Mouse (Mus musculus) hindbrain, embryonic 11.5 days (tissue): ENCODE measurements at regions not wholly inside any gene's neighbourhood (a gene's known extent, or its start where the extent isn't known, plus 50 kb on each side); places are given as distances from the start of the nearest gene placed in this dataset.
A peak's percentile ranks its signal among the peaks of the same experiment; 100 is the strongest.
"Not testable (repeated sequence)": the region's sequence is repeated elsewhere in the genome, so short reads cannot be mapped to it uniquely, and the experiment has no call there.

ENCODE experiments used
- ATAC-seq: fragments of 200-750 bp; cut with Nextera tagmentation; 2 replicates; pipeline ENCODE4 v1.8.0; 2017; ENCODE audit warnings: mild to moderate bottlenecking, moderate TSS enrichment, moderate library complexity; ENCODE audit not compliant: low FRiP score
- DNase-seq: peaks from one replicate; pipeline ENCODE4 v3.0.0-alpha.2; 2015; ENCODE audit warnings: low spot score
- H3K27ac ChIP-seq: fragments of 300-500 bp; sonication (generic); 2 replicates; pipeline ENCODE4 v1.5.1; 2014; ENCODE audit warnings: mild to moderate bottlenecking, low read depth, low read length
- H3K27me3 ChIP-seq: fragments of 300-500 bp; sonication (generic); 2 replicates; pipeline ENCODE4 v1.6.1; 2014; ENCODE audit warnings: mild to moderate bottlenecking, low read length, moderate library complexity, mixed read lengths; ENCODE audit not compliant: control insufficient read depth, insufficient read depth
- H3K36me3 ChIP-seq: fragments of 300-500 bp; sonication (generic); 2 replicates; pipeline ENCODE4 v1.6.1; 2014; ENCODE audit warnings: mild to moderate bottlenecking, low read length, moderate library complexity, mixed read lengths; ENCODE audit not compliant: control insufficient read depth, insufficient read depth
- H3K4me1 ChIP-seq: fragments of 300-500 bp; sonication (generic); replicated peaks from 2 replicates; pipeline ENCODE4 v1.6.1; 2014; ENCODE audit warnings: low read length, mixed read lengths; ENCODE audit not compliant: control insufficient read depth, insufficient read depth
- H3K4me2 ChIP-seq: fragments of 300-500 bp; sonication (generic); replicated peaks from 2 replicates; pipeline ENCODE4 v1.6.1; 2014; ENCODE audit warnings: mild to moderate bottlenecking, low read depth, low read length
- H3K4me3 ChIP-seq: fragments of 300-500 bp; sonication (generic); 2 replicates; pipeline ENCODE4 v1.5.1; 2014; ENCODE audit warnings: low read depth, low read length
- H3K9ac ChIP-seq: fragments of 300-500 bp; sonication (generic); 2 replicates; pipeline ENCODE4 v1.6.1; 2014; ENCODE audit warnings: low read depth, low read length
- H3K9me3 ChIP-seq: fragments of 300-500 bp; sonication (generic); 2 replicates; pipeline ENCODE4 v1.6.1; 2016; ENCODE audit warnings: low read length; ENCODE audit not compliant: control insufficient read depth
- WGBS: fragments of 180-500 bp; shearing (Covaris S2); extraction: QIAGEN DNeasy Blood & Tissue Kit; methylation state at CpG from one replicate; pipeline ENCODE4 v1.1.7; 2014; 5-methylcytosine and 5-hydroxymethylcytosine counted together

GRCm38 (mm10) chr2:11099834-11100622 is 71.9 kb upstream of the Prkcq start:
- not testable (repeated sequence) for H3K4me3 ChIP-seq, H3K9me3 ChIP-seq, H3K36me3 ChIP-seq, H3K9ac ChIP-seq, H3K4me1 ChIP-seq, H3K27ac ChIP-seq, H3K27me3 ChIP-seq
- peak overlapping the region; percentile 12; the same call in 1 of the 2 replicates for H3K4me2 ChIP-seq
- DNase-seq: peak; percentile 55
- peak; percentile 84 for ATAC-seq
- 46% methylated on average over 27 of the region's 34 CpGs for WGBS

DNA sequence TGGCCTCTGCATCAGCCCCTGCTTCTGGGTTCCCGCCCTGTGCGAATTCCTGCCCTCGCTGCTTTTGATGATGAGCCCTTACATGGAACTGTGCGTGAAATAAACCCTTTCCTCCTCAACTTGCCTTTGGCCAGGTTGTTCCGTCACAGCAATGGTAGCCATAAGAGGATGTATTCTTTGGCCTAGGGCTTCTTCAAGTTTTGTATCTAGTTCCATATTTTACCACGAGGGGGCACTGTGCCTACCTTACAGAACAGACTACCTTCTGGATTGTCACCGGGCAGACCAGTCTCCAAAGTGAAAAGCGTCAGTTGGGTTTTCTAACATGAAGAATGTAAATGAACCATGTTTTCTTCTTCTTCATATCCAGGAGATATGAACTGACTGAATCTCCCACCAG is 58.7 kb upstream of the Prkcq start:
- no peaks in the 10 kb centered on the region for H3K36me3 ChIP-seq
- DNase-seq: peak; percentile 80
- ATAC-seq: no peak
- no peak overlapping the region for H3K4me2 ChIP-seq
- H3K27me3 ChIP-seq: no peaks in the 10 kb centered on the region
- no peaks in the 10 kb centered on the region for H3K4me1 ChIP-seq
- no peak overlapping the region for H3K9ac ChIP-seq
- no peak overlapping the region for H3K27ac ChIP-seq
- WGBS: 46% methylated on average over 8 of the region's 8 CpGs
- no peaks in the 10 kb centered on the region for H3K9me3 ChIP-seq
- H3K4me3 ChIP-seq: no peak overlapping the region

GRCm38 (mm10) chr2:11118625-11119024 is 53.3 kb upstream of the Prkcq start:
- 94% methylated on average over 1 of the region's 1 CpGs for WGBS
- Histone ChIP-seq H3K27me3 (no peaks in the 10 kb centered on the region), H3K4me1 (no peaks in the 10 kb centered on the region), H3K4me2 (no peak overlapping the region), H3K9ac (no peak overlapping the region), H3K4me3 (no peak overlapping the region), H3K9me3 (no peaks in the 10 kb centered on the region), H3K27ac (no peak overlapping the region), H3K36me3 (no peaks in the 10 kb centered on the region)
- ATAC-seq (no peak), DNase-seq (no peak)

DNA sequence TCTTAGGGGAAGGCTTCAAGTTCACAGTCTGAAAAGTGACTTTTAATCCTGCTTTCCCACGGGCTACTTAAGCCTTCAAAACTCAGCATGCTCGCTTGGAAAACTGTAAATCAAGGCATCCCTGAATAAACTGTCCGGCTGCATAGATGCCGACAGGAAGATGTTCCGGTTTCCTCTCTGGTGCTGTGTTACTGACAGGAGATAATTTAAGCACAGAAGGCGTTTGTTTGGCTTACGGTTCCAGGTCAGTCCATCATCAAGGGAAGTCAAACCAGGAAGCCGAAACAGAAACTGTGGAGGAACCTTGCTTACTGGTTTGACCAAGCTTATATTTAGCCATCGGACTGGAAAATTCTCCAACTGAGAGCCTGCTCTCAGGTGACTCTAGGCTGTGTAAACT is 52.6 kb upstream of the Prkcq start:
- H3K4me1 ChIP-seq: no peaks in the 10 kb centered on the region
- no peaks in the 10 kb centered on the region for H3K27me3 ChIP-seq
- no peak overlapping the region for H3K4me3 ChIP-seq
- DNase-seq (no peak), ATAC-seq (no peak)
- H3K9ac ChIP-seq: no peak overlapping the region
- no peaks in the 10 kb centered on the region for H3K9me3 ChIP-seq
- no peak overlapping the region for H3K4me2 ChIP-seq
- no peaks in the 10 kb centered on the region for H3K36me3 ChIP-seq
- WGBS: 86% methylated on average over 9 of the region's 9 CpGs
- H3K27ac ChIP-seq: no peak overlapping the region
